ENCODE assay signal across 17 mouse cellular contexts in genomic region chr1:189884951-189885350, GRCm38 (mm10). TPM values are rescaled to one million over a fixed set of nuclear protein-coding genes. Genes with fewer than 3 reads are reported as not detected.
DNase-seq lines count a peak whose midpoint lies in the region; ATAC-seq and TF ChIP-seq lines count a peak whose summit lies in the region.
"Had no signal": no experiment of that assay in that cellular context is flagged by ENCODE, and none has a peak within 500 bp of the region (broad histone marks: within the 10 kb centered on the region; RNA-seq: fewer than 3 reads in every experiment).

No protein-coding gene starts in this region.

- H3K4me2 ChIP-seq in hindbrain, embryonic 11.5 days (replicated peaks; ENCODE audit: low read depth, low read length) = no peak overlapping the region
- no peak overlapping the region for H3K4me2 ChIP-seq in hindbrain, embryonic 12.5 days (replicated peaks)
- H3K4me2 ChIP-seq: forebrain, embryonic 12.5 days; heart, embryonic 15.5 days; hindbrain, embryonic 14.5 days; limb, embryonic 15.5 days; liver, embryonic 15.5 days had no signal

- ATAC-seq in hindbrain, embryonic 11.5 days (ENCODE audit: low FRiP score) = no peak
- ATAC-seq in hindbrain, embryonic 12.5 days (ENCODE audit: low FRiP score) = no peak
- peak; percentile 34 for ATAC-seq in cerebellum, adult (ENCODE audit: insufficient number of reproducible peaks, low FRiP score, low TSS enrichment)
- ATAC-seq: intestine, embryonic 16.5 days had no signal

- no peak overlapping the region for H3K4me3 ChIP-seq in hindbrain, embryonic 11.5 days (ENCODE audit: low read depth, low read length)
- H3K4me3 ChIP-seq in hindbrain, embryonic 12.5 days = no peak overlapping the region
- no peak overlapping the region for H3K4me3 ChIP-seq in cerebellum, adult 2 months (replicated peaks; ENCODE audit: insufficient read depth, low read depth, low read length)
- H3K4me3 ChIP-seq: forebrain, embryonic 12.5 days; heart, adult 2 months; heart, embryonic 15.5 days; limb, embryonic 15.5 days; liver, embryonic 15.5 days had no signal

- H3K9me3 ChIP-seq in hindbrain, embryonic 11.5 days (ENCODE audit: control insufficient read depth, low read length) = no peaks in the 10 kb centered on the region
- no peaks in the 10 kb centered on the region for H3K9me3 ChIP-seq in hindbrain, embryonic 12.5 days (replicated peaks)
- H3K9me3 ChIP-seq: forebrain, embryonic 12.5 days; heart, embryonic 15.5 days; limb, embryonic 15.5 days; liver, embryonic 15.5 days had no signal

- no peak for DNase-seq in hindbrain, embryonic 11.5 days (ENCODE audit: low spot score)
- DNase-seq in cerebellum, adult 2 months = peak; percentile 83 to 87
- DNase-seq in cerebellum, postnatal 36 days = peak; percentile 82 to 85
- DNase-seq in spleen, adult 18-20 months = no peak
- DNase-seq in frontal cortex, adult 2 months (ENCODE audit: extremely low spot score in 1 of 2, low spot score in 1 of 2) = no peak
- DNase-seq: B cell, adult 2 months; gastrocnemius, postnatal 14 days; heart, adult 2 months; retina, postnatal 1 day had no signal

- peaks cover 5% of the 10 kb centered on the region; the same call in 1 of the 2 replicates for H3K4me1 ChIP-seq in hindbrain, embryonic 11.5 days (replicated peaks; ENCODE audit: control insufficient read depth, insufficient read depth, low read length)
- peaks cover 26% of the 10 kb centered on the region for H3K4me1 ChIP-seq in hindbrain, embryonic 12.5 days
- peaks cover 41% of the 10 kb centered on the region for H3K4me1 ChIP-seq in cerebellum, adult 2 months (ENCODE audit: control insufficient read depth, insufficient read depth, low read length)

- H3K27ac ChIP-seq in hindbrain, embryonic 11.5 days (ENCODE audit: low read depth, low read length) = no peak overlapping the region
- no peak overlapping the region for H3K27ac ChIP-seq in hindbrain, embryonic 12.5 days
- H3K27ac ChIP-seq in cerebellum, adult 2 months (ENCODE audit: insufficient read depth, low read length) = no peak overlapping the region
- H3K27ac ChIP-seq: forebrain, embryonic 12.5 days; heart, adult 2 months; heart, embryonic 15.5 days; hindbrain, embryonic 14.5 days; limb, embryonic 15.5 days; liver, embryonic 15.5 days had no signal

- H3K27me3 ChIP-seq in hindbrain, embryonic 11.5 days (ENCODE audit: control insufficient read depth, insufficient read depth, low read length) = no peaks in the 10 kb centered on the region
- no peaks in the 10 kb centered on the region for H3K27me3 ChIP-seq in hindbrain, embryonic 12.5 days
- no peaks in the 10 kb centered on the region for H3K27me3 ChIP-seq in cerebellum, adult 2 months (ENCODE audit: control insufficient read depth, insufficient read depth, low read length)
- H3K27me3 ChIP-seq: heart, embryonic 15.5 days; limb, embryonic 15.5 days; liver, embryonic 15.5 days had no signal

- no peak for TF ChIP-seq POLR2A in cerebellum, adult 2 months (IDR thresholded peaks at IDR 0.05; ENCODE audit: borderline replicate concordance, insufficient read depth, low read length)

- TF ChIP-seq CTCF in cerebellum, adult 2 months (IDR thresholded peaks at IDR 0.05; ENCODE audit: borderline replicate concordance, insufficient read depth, low read depth, low read length) = 0 out of 2 replicates have a peak, but pooled peaks have one; percentile 13

- 52% methylated on average over 13 of the region's 13 CpGs for WGBS in hindbrain, embryonic 11.5 days
- WGBS in hindbrain, embryonic 12.5 days = 55% methylated on average over 13 of the region's 13 CpGs
- 8% methylated on average over 13 of the region's 13 CpGs for WGBS in cerebellum, adult 2 months

- peak overlapping the region; percentile 4; the same call in 1 of the 2 replicates for H3K9ac ChIP-seq in hindbrain, embryonic 11.5 days (ENCODE audit: low read depth, low read length)
- H3K9ac ChIP-seq in hindbrain, embryonic 12.5 days = no peak overlapping the region; the same call in 1 of the 2 replicates
- H3K9ac ChIP-seq: forebrain, embryonic 12.5 days; heart, embryonic 15.5 days; hindbrain, embryonic 14.5 days; limb, embryonic 15.5 days; liver, embryonic 15.5 days had no signal

- H3K36me3 ChIP-seq in hindbrain, embryonic 11.5 days (ENCODE audit: control insufficient read depth, insufficient read depth, low read length) = no peaks in the 10 kb centered on the region
- H3K36me3 ChIP-seq in hindbrain, embryonic 12.5 days = no peaks in the 10 kb centered on the region
- H3K36me3 ChIP-seq: forebrain, embryonic 12.5 days; liver, embryonic 15.5 days had no signal

RNA-seq across cellular contexts. Expression of gene Smyd2, which starts 37.2 kb away (rescaled TPM):
- 52.5 and 54.7 TPM in 2 replicates for polyA plus RNA-seq in hindbrain, embryonic 11.5 days (2014; fragmentation: Nextera tagmentation; extraction: Ambion mirVana)
- polyA plus RNA-seq in hindbrain, embryonic 12.5 days (2016; fragmentation: Nextera tagmentation; extraction: Ambion mirVana) = 46.2 and 49.8 TPM in 2 replicates
- polyA plus RNA-seq in cerebellum, adult 2 months (2012; rRNA removed) = 115 and 131 TPM in 2 replicates
- 131 and 155 TPM in 2 replicates for polyA plus RNA-seq in frontal cortex, adult 2 months (2012; rRNA removed)

Comparison
In these comparisons a context has a peak if more than half of its experiments do, and no peak if none do; other contexts are left out.
1. DNase-seq: peak in cerebellum, adult 2 months (2 of 2) and cerebellum, postnatal 36 days (2 of 2); none in hindbrain, embryonic 11.5 days (single experiment), spleen, adult 18-20 months (0 of 2) and frontal cortex, adult 2 months (0 of 2).